Mouse (Mus musculus): ENCODE data around the gene Lbh.

The Lbh gene

DNA sequence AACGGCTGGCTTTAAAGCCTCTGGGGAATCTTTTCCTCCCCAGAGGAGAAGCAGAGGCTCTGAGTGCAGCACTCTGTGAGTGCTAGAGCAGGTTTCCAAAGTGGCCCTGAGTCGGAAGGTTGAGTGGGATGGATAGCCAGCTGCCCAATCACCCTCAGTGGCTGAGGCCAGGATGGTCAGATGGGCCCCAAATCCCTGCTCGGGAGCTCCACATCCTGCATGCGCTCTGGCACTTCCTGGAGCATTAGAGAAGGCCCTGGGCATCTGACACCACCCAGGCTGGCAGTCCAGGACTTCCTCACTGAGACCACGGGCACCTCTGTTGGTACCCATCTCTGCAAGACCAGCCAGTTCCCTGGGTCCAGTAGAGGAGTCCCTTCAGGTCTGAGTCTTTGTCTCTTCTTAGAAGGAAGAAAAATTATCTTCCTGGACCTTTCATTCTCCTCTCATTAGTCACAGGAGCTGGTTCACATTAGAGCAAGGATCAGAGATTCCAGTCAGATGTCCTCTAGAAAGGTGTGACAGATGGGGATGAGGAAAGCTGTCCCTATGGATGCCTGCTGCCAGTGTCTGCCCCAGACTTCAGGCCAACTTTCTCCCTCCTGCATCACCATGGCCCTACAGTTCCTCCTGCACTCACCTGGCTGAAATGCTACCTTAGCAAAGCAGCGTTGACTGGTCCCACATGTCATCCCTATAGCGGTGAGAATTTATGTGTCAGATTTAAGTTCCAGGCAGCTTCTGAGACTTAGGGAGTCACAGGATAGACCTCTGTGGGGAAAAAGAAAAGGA, 8.8 kb upstream of the Lbh start:
- DNase-seq (ENCODE audit: low spot score in 2 of 2) = peak; percentile 4 to 51

DNA sequence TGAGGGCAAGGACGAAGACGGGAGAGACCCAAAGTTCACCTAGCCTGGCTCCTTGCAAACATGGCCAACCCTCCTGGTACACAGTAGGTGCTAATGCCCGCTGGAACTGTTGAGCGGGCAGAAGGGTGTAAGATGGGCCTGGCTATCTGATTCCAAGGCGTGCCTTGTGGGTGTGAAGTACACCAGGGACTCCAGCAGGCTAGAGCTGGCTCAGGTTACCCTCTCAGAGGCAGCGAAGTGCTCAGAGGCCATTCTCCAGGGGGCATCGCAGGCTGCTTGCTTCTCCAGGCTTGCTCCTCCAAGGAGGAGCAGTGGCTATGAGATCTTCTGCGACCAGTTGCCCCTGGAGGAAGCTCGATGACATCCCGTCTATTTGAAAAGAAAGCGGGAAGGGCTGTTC, 6.8 kb upstream of the Lbh start:
- DNase-seq (ENCODE audit: low spot score in 2 of 2) = no peak

DNA sequence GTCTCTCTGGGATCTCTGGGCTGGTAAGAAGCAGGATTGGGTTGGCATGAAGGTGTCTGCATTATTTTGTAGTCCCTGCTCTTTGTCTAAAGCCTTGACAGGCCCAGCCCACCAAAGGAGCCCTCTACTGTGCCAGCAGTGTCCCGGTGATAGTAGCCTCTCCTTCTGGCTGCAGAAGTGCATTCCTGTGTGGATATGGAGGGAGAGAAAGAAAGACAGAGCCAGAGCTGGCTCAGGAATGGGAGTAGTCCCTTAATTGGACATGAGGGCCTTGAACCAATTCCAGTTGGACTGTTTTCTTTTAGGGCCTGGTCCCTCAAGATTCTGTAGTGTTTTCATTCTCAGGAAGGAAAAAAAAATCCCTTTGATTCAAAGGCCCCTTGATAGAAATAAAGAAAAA, 6.4 kb upstream of the Lbh start:
- no peak for DNase-seq (ENCODE audit: low spot score in 2 of 2)

- DNase-seq (ENCODE audit: low spot score in 2 of 2) = no peak
Observed at GRCm38 (mm10) chr17:72914082-72914481, 4.0 kb upstream of the Lbh start.

- DNase-seq (ENCODE audit: low spot score in 2 of 2) = peak; percentile 42 to 80
Observed at GRCm38 (mm10) chr17:72917241-72918030, 669 bp upstream of the Lbh start.

DNA sequence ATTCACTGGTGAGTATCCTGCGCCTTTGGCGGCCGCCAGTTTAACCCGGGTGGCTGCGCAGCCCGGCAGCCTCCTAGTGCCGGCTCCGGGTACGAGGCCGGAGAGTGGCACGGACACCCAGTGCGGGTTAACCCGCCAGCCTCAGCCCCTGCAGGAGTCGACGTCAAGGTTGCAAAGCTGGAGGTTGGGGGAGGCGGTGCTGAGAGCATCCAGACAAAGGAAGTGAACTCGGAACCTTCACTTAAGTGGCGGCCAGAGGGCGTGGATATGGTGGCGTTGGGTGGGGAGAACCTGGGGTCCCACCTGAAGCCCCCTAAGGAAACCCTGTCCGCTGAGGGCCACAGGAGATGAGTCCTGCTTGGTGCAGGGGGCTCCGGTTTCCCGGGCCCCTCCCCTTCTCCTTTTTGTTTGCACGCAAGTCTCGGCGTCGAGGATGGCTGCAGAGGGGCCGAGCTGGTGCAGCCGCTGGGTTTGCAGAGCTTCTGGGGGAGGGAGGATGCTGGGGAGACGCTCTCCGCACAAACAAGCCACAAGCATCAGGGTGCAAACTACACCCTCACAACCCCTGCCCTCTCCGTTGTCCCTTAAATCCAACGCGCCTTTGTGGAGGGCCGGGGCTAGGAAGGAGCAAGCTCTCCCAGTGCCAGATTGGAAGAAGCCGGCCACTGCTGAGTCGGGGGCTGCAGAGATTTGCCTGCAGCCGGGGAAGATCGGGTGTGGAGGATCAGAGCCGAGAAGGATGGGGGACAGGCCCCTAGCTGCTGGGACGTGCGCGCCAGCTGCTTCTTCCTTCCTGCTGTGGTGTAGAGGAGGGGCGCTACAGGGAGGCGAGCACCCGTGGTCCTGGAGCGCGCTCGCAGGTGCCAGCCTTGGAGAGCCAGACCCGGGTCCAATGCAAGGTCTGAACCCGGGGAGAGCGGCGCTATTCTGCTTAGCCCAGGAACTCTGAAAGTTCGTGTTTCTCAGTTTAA, 751 bp downstream of the Lbh start:
- DNase-seq (ENCODE audit: low spot score in 2 of 2) = peak; percentile 58 to 80

- no peak for DNase-seq (ENCODE audit: low spot score in 2 of 2)
Observed at GRCm38 (mm10) chr17:72919641-72920040, 1.5 kb downstream of the Lbh start.

DNA sequence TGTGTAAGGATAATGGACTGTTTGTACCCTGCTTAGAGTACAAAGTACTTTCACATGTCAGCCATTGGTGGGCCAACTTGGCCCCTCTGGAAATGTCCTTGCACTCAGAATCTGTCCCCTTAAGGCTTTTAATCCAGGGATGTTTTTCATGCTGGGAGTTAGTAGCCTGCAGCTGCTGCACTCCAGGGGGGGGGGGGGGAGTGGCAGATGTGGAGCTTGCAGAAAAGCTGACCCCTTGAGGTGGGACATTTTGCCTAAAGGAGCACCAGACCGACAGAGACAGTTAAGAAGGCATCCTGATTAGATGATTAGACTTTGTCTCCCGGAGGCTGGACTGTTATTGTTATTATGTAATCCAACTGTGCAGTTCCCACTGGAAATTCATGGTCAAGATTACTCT, 2.3 kb downstream of the Lbh start:
- no peak for DNase-seq (ENCODE audit: low spot score in 2 of 2)

DNA sequence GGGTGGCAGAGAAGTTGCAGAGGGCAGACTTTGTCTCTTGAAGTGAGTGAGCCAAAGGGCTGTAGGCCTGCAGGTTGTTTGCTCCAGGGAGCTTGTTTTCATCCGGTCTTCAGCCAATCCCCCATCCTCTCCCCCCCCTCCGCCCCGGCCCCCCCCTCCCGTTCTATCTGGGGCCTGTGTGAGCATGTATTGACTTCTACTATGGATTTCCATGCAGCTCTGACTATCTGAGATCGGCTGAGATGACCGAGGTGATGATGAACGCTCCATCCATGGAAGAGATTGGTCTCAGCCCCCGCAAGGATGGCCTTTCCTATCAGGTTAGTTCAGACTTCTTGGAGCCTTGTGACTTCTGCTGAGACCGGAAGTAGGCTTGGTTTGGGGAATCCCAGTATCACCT, 2.9 kb downstream of the Lbh start:
- no peak for DNase-seq (ENCODE audit: low spot score in 2 of 2)

GRCm38 (mm10) chr17:72922206-72922605, 4.1 kb downstream of the Lbh start:
- no peak for DNase-seq (ENCODE audit: low spot score in 2 of 2)

GRCm38 (mm10) chr17:72923283-72923682, 5.2 kb downstream of the Lbh start:
- no peak for DNase-seq (ENCODE audit: low spot score in 2 of 2)

DNA sequence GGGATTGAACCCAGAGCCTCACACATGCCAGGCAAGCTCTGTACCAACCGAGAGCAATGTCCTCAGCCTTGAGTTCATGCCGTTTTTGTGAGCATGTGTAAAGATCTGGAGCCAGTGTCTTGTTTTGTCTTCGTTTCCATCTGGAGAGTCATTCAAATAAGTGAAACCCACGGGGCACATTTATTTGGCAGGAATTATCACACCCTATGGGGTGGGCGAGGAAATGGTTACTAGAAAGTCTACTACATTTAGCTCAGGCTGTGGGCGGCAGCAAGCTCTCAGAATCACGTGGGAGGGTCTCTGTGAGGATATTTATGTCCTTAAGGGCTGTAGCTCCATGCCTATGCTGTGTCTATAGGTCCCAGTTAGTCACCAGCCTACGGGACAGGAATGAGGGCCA, 6.2 kb downstream of the Lbh start:
- no peak for DNase-seq (ENCODE audit: low spot score in 2 of 2)

DNA sequence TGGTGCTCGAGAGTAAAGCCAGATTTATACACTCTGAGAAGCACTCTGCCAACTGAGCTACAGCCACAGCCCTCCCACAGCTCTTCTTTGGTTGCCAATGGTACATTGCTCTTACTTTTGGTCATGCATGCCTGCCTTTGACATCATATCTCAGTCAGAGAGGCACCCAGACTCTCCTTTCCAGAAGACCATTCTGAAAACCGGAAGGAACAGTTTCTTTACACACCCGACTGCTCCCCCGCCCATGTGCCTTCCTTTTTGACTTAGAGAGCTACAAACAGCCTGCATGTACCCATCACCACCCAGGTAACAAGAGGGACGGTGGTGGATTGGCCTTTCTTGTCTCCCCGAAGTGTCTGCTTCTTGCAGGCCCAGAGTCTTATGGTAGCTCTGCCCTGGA, 7.0 kb downstream of the Lbh start:
- DNase-seq (ENCODE audit: low spot score in 2 of 2) = no peak

- no peak for DNase-seq (ENCODE audit: low spot score in 2 of 2)
Observed at GRCm38 (mm10) chr17:72925804-72926617, 7.9 kb downstream of the Lbh start.

GRCm38 (mm10) chr17:72926994-72927393, 8.9 kb downstream of the Lbh start:
- no peak for DNase-seq (ENCODE audit: low spot score in 2 of 2)

GRCm38 (mm10) chr17:72933116-72933515, 15.0 kb downstream of the Lbh start:
- no peak for DNase-seq (ENCODE audit: low spot score in 2 of 2)

- peak in 1 of 2 experiments; percentile 46 for DNase-seq (ENCODE audit: low spot score in 2 of 2)
Observed at GRCm38 (mm10) chr17:72934146-72934545, 16.0 kb downstream of the Lbh start.

DNA sequence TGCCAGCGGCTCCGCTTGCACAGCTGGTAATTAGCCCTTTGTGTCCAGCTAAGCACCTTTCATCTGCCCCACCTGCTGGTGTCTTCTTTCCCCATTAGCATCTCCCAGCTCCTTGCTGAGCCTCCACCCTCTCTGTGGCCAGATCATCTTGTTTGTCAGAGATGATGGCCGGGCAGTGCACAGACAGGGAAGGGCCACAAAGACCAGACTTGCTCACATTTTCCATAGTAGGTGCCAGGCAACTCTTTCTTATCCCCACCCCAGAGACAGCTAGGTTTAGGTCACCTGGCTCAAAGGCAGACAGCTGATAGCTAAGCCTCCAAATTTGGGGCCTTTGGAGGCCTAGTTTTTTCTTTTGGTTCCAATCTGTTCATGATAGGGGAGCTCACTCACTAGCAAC, 16.5 kb downstream of the Lbh start:
- DNase-seq (ENCODE audit: low spot score in 2 of 2) = no peak

DNA sequence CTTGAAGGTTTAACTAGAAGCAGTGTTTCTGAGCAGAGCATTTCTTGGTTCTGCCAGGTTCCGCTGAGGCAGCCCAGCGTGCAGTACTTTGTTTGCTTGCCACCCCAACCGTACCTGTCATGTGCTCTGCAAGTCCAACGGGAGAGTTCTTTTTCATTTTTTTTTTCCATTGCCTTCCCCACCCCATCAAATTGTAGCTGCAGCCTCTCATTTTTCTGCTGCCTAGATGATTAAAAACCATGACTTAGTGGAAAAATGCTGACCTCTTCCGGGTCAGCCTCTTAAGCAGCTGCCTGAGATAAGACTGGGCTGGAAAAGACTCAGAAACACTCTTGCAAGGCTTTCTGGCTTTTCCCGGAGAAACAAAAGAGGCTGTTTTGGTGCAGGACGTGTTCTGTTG, 17.8 kb downstream of the Lbh start:
- no peak for DNase-seq (ENCODE audit: low spot score in 2 of 2)

GRCm38 (mm10) chr17:72936336-72936735, 18.2 kb downstream of the Lbh start:
- no peak for DNase-seq (ENCODE audit: low spot score in 2 of 2)

DNA sequence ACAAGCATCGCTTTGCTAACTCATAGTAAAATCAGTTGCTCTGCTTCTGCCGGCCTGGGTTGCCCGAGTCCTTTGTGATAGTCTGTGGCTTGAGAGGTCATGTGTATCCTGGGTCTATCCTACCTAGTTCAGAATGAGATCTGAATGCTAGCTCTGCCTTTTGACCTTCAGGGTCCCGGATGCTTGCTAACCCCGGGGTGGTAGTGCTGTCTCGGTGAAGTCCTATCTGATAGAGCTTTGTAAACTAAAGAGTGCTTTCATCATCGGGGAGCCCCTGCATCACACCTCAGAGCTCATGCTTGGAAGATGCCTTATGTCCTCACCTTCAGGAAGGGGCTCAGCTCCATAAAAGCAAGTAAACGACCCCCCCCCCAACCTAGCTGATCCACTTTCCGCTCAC, 19.1 kb downstream of the Lbh start:
- DNase-seq (ENCODE audit: low spot score in 2 of 2) = no peak
